Mouse (Mus musculus) NIH3T3 (cell line): ENCODE measurements around the gene Pdlim3.
A peak's percentile ranks its signal among the peaks of the same experiment; 100 is the strongest.

Source experiments
- DNase-seq: peaks from one replicate; pipeline ENCODE4 v3.0.0-alpha.2; 2012; ENCODE audit warnings: low read depth

The Pdlim3 gene

DNA sequence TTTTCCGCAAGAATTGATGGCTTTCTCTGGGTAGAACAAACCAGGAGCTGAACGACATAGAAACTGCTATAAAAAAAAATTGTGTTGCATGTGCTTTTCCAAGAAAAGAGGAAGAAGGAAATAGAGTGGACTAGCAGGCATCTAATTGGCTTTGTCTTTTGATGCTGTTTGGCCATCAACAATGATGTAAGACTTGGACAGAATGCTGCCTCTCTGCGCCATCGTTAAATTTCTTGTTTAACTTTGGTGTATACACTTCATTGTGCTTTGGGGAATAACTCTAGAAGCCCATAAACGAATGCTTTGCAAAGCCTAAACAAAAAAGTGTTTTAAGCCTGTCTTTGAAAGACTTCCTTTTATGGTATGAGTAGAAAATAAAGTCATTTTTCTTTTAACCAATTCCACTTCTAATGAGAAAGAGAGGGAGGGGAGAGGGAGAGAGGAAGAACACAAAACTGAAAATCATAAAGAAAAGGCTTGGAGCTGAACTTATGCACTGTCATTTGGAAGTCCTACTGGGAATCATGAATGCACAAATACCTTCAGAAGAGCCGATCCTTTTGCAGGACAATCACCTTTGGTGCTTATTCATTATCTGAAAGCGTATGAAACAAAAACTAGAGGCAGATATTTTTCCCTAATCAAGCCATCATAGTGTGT is 20.5 kb downstream of the Pdlim3 start:
- DNase-seq, result no peak

DNA sequence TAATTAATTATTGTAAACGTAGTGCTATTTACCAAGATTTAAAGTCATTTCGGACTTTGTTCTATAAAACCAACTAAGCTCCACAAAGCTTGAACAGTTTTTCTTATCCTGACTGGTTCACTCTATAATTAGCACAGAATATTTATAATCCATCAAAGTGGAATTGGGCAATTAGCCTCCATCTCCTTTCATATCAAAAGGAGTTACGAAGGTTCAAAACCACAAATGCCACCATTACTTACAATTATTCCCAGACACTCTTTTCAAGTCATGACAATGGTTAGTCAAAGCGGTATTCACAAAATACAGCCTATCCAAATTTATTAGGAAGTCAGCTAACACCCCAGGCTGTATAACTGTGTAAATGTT is 21.0 kb downstream of the Pdlim3 start:
- no peak for DNase-seq

DNA sequence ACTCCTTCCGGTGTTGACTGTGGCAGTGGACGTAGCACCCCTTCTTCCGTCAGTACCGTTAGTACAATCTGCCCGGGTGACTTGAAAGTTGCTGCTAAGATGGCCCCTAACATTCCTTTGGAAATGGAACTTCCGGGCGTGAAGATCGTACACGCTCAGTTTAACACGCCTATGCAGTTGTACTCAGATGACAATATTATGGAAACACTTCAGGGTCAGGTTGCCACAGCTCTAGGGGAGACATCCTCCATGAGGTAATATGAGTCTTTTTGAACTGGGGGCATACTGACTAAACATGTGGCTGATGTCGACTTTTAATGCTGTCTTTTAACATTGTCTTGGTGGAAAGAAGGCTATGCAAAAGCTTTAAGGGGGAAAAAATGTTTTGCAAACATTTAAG is 28.4 kb downstream of the Pdlim3 start:
- DNase-seq, result no peak

- DNase-seq, result no peak
These were observed 31.2 kb downstream of the Pdlim3 start for GRCm38 (mm10) chr8:45916496-45916895.

DNA sequence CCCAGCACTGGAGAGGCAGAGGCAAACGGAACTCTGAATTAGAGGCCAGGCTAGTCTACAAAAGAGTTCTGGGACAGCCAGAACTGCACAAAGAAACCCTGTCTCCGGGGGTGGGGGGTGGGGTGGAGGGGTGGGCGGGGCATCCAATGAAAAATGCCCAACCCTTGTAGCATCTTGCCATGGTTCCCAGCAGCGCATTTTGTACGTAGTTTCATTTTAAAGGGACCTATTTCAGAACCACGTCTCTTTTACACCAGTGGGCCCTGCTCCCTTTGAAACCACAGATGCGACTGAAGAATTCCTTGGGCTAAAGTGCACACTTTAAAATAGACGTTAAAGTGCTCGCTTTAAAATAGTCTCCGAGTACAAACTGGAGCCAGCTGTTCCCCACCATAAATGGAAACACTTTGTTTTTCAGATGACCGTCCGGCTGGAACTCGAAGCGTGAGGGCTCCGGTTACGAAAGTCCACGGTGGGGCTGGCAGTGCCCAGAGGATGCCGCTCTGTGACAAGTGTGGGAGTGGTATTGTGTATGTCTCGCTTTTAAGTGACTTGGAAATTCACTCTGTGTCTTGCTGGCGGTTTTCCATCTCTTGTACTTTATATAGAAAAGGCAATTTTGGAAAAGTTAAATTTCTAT is 31.9 kb downstream of the Pdlim3 start:
- DNase-seq, result no peak

- no peak for DNase-seq
These were observed 33.6 kb downstream of the Pdlim3 start for GRCm38 (mm10) chr8:45918891-45919290.

- DNase-seq, result no peak
These were observed 35.1 kb downstream of the Pdlim3 start for GRCm38 (mm10) chr8:45920392-45920791.

DNA sequence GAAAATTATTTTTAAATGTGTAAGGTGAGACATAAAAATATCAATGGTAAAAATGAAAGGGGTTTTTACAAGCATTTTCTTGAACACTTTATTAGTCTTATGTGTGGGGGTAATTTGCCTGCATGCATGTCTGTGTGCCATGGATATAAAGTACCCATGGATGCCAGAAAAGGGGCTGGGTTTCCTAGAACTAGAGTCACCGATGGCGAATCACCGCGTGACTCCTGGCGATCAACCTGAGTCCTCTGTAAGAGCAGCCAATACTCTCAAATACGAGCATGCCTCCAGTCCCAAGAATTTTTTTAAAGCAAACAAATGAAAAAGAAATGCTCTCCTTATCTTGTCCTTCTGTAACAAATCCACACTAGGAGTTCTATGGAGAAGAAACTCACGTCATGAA is 36.9 kb downstream of the Pdlim3 start:
- DNase-seq, result no peak

DNA sequence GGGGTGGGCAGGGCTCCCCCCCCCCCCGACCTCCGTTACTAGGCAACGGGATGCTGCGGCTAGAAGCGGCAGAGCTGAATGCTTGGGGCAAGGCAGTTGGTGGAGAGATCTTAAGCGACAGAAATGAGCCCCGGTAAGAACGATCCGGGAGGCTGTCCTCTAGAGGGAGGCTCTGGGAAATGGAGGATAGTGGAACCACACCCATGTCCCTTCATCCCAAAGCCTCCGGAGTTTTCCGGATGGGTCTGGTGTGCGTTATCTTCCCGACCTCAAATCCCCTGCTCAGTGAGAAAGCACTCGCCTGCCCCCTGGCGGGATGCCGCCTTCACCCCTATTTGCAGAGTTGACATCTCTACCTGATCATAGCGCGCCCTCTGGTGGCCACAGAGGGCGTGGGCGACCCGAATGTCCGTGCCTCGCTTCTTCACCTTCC is 49.3 kb downstream of the Pdlim3 start, which contains the start of gene Ccdc110:
TSS of gene Ccdc110 (plus strand) at position 38 of the 433 bp plus-strand sequence.
- DNase-seq, result peak; percentile 91

- no peak for DNase-seq
These were observed 51.7 kb downstream of the Pdlim3 start for GRCm38 (mm10) chr8:45936986-45937385.

DNA sequence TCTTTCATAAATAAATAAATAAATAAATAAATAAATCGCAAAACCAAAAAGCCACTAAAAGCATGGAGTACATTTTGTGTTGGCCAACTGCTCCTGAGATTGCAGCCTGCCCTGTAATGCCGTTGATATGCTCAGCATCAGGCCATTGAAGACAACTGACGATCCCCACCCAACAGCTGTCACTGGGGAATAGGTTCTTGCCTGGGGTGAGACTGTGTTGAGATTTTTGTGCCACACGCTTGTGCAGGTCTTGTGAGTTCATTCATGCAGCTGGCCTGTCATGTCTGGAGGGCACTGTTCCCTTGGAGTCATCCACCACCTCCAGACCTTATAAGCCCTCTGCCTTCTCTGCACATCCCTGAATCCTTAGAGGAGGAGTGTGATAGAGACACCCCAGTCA is 61.0 kb downstream of the Pdlim3 start:
- DNase-seq, result no peak

DNA sequence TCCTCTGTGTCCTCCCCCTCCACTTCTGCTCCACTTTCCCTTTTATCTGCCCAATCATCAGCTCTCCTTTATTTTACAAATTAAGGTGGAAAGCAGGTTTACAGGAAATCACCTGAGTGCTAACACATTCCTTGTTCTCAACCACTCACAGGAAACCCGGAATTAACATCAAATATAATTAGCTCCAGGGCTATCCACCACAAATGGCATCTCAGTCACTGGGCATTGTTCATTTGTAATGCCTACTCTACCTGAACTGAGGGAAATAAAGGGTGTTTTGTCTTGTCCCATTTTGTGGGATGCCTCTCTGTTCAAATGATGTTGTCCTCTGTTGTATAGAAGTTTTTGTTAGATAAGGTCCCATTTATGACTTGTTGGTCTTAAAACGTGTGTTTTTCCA is 65.4 kb downstream of the Pdlim3 start:
- no peak for DNase-seq
